Mouse (Mus musculus): ENCODE results near the gene Tmc8. TPM values are rescaled to one million over a fixed set of nuclear protein-coding genes. Genes with fewer than 3 reads are reported as not detected.
"Not testable (repeated sequence)": the region's sequence is repeated elsewhere in the genome, so short reads cannot be mapped to it uniquely, and the experiment has no call there.

Tmc8 gene
- total RNA-seq, 2 experiments from 2014 or later: 1.8 to 2.0 TPM

DNA sequence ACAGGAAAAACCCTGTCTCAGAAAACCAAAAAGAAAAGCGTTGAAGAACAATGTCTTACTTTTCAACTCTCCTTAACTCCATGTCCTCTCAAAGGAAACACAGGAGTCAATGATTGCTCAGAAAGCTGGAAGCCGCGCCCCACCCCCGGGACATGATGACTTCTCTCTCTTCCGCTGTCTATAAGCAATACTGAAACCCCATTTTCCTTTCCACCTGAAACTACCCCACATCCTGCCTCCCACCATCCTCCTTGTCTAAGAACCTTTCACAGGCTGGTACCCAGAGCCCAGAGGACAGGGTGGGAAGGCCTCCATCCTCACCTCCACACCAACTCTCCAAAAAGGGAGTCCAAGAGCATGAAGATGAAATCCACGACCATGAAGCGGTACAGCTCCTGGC is 9.5 kb upstream of the Tmc8 start:
- no peak for DNase-seq (ENCODE audit: low spot score in 2 of 2)

DNA sequence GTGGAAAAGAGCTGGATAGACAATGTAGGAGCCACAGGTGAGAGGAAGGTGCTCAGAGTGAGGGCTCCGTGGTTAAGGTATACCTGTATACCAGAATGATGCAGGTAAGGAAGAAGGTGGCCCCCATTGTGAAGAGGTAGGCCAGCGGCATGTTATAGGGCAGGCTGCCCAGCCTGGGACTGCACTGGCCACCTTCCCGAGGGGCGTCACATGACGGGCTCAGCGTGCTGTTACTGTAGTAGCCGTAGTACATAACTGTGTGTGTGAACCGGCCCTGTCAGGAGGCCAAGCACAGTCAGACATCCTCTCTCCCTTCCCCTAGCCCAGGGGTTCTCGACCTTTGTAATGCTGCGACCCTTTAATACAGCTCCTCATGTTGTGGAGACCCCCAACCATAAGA is 7.0 kb upstream of the Tmc8 start:
- DNase-seq (ENCODE audit: low spot score in 2 of 2): no peak

DNA sequence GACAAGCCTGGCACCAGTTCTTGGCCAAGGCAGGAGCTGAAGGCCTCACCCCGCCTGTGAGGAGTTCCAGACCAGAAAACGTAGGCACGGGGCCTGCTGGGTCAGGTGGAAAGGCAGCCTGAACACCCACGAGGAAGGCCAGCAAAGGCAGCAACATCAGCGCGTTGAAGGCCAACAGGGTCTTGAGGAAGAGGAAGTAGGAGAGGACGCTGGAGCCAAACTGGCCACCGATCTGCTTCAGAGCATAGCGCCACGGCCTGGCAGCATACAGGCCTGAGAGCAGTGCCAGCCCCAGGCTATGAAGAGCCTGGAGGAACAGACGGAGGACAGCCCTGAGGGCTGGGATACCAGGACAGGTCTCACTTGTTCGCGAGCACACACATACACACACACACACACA is 6.3 kb upstream of the Tmc8 start:
- no peak for DNase-seq (ENCODE audit: low spot score in 2 of 2)

DNA sequence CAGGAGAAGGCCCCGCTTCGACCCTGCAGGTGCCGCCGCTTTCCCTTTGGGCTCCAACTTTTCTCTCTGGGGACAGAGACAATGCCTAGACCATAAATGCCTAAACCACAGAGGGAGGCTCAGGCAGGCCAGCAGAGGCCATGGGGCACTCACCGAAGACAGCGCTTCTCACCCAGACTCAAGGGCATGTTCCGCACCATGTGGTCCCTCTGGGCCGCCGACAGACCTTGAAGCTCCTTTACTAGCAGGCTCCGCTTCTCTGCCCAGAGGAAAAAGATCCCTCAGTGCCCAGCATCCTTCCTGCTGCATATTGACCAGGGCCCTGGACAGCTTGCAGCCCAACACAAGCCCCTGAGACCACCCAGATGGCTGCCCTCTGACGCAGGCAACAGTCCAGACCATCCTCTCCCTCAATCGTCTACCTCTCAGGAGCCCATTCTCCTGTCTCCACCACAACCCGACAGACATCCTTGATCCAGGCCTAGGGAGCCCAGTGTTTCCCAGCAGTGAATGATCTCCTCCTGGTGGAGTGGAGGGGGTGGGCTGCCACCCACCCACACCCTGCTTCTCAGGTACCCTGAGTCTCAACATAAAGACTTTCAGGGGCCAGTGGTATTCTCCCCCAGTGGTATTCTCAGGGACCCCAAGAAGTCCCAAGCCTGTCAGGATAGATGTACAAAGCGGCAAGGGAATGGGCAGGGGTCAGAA is 5.6 kb upstream of the Tmc8 start:
- DNase-seq (ENCODE audit: low spot score in 2 of 2): no peak

DNA sequence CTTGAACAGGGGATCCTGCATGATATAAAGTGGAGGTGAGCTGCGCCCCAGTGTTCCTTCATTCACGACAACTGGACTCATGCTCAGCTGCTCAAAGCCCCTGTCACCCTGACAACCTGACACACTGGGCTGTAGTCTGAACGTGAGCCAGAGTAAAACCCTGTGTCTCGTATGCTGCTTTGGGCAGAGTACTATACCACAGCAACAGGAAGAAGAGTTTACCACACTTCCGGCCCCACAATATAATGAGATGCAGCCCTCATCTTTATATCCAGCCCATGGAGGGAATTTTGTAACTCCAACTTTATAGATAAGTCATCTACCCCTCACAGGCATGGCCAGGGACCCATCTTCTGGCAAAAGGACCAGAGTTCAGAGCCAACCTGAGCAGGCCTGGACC is 4.8 kb upstream of the Tmc8 start:
- DNase-seq (ENCODE audit: low spot score in 2 of 2): no peak

DNA sequence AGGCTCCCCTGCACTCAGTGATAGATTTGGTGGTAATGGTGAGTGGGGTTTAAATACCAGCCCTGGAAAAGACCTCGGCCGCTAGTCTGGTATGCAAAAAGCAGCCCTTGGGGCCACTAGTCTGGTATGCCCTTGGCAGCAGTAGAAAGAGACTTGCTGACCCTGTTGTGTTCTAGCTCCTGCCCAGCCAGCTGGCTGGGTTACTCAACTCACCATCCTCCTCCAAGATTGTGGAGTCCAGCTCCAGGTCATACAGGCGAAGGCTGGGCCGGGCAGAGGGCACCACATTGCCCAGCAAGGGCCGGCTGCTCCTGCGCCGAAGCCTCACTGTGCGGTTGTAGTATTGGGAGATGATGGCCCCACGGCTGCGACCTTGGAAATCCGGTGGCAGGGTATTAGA is 3.8 kb upstream of the Tmc8 start:
- no peak for DNase-seq (ENCODE audit: low spot score in 2 of 2)

DNA sequence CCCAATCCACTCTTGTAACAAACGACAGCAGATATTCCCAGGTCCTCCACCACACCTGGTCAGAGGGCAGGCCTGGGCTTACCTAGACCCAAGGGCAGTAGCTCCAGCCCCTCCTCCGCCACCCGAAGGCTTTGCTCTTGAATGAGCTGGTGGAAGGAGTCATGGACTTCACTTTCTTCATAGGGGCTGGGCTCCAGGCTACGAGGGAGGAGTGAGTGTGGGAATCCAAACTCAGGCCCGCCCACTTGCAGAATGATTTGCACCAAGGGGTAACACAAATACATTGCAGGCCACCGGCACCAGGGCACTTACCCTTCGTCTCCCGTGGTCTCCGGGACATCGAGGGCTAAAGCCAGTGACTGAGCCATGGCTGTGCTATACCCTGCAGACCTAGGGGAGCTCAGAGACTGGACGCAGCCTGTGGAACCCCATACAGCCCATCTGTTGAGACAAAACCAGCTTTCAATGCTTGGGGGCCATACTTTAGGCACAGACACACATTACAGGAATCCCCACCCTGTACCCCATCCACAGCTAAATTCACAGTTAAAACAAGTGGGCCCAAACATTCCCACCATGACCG is 2.9 kb upstream of the Tmc8 start:
- DNase-seq (ENCODE audit: low spot score in 2 of 2): no peak

DNA sequence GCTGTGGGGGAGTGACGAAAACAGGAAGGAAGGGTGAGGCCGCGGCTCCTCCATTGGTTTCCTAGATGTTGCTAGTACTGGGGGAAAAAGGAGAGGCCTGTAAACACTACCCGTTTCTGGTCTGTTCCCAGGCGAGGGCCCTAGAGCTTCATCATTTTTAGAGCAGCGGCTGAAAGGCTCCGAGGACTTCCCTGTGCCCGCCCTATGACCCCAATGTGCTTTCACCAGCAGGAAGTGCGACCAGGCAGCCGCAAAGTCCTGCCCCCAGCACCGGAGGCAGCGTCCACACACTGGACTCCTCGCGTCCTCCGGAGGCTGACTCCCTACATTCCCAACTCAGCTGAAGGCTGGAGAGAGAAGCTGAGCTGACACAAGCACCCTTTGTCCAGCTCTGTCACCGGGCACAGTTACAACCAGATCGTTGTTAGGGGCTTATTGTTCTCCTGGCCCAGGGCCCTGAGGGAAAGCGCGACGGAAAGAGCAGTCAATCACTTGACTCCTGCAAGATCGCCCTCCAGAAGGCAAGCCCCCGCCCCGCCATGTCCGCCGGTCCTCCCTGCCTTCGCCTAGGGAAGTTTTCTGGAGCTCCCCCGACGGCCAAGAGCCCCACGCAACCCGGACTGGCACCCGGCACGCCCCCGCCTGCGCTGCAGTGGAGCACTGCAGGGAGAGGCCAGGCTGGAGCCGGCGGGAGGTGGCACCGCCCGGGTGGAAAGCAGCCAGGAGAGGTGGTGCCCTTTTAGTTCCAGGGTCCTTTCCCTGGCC is 2.3 kb upstream of the Tmc8 start:
- peak in 1 of 2 experiments; percentile 63 for DNase-seq (ENCODE audit: low spot score in 2 of 2)

DNA sequence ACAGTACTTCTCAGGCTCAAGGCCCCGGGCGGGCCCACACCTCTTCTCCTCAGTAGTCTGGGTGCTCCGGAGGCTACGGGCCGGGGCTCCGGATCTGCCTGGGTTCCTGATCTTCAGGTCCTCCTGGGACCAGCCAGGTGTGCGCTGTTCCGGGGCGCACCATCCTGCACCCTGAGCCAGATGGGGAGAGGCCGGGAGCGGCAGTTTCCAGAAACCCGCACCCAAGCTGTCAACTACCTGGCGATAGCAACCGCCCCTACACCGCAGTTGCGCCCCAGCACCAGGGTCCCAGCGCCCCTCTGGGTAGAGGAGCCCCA is 1.7 kb upstream of the Tmc8 start:
- DNase-seq (ENCODE audit: low spot score in 2 of 2): no peak

DNA sequence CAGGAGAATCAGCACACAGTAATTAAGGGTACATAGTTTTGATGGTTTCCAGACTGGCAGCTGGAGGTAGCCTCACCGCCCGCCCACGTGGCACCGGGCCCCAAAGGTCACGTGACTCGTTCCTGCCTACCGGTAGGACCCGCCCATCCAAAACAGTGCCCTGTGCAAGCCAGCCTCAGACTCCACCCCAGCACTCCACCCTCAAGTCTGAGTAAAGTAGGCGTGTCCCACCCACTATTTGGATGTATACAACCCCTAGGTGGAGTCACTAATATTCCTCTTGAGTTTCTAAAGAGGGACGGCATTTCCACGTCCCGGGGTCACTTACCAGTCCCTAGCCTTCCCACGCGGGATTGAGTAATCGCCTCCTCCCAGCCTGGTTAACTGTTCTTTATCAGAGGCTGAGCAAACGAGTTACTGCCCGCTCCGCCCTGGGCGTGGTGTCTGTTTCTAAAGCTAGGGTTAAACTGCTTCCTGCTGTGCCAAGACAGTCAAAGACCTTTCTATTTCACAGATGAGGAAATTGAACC is 1.2 kb upstream of the Tmc8 start:
- DNase-seq (ENCODE audit: low spot score in 2 of 2): peak; percentile 50 to 82

DNA sequence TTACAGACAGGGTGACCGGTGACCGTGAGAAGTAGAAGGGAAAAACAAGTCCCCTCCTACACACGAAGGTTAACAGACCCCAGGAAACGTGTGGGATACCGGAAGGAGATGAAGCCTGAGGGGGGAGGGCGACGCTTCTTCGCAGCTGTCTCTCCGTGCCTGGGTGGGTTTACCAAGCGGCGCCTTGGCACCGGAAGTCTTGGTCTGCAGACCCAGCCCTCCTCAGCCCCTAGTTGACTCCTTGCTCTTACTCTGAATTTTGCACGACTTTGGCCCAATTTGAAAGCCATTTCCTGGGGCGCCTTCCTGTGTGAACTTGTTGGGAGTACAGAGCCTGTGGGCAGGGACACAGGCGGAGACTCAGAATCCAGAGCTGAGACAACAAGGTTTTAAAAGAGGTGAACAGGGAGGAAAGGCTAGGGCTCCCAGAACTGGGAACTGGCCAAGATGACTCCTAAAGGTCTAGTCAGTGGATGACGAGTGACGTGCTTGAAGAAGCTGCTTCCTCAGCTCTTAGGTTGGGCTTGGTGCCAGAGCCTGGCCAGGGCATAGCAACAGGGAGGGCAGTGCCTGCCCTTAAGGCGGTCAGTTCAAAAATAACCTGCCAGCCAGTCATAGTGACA is 566 bp upstream of the Tmc8 start:
- peak in 1 of 2 experiments; percentile 65 for DNase-seq (ENCODE audit: low spot score in 2 of 2)

DNA sequence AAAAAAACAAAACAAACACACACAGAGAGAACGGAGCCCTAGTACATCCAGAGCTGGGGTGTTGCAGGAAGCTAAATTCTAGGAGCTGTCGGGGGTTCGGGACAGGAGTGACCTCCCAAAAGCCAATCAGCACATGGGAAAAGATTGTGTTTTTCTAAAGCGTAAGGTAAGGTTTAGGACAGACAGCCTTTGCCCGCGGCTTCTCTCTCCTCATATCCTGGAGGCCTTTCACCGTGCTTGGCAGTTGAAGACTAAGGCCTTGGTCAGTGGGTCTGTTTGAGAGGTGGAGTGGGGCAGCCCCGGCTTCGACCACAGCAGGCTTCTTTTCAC is 794 bp downstream of the Tmc8 start:
- DNase-seq (ENCODE audit: low spot score in 2 of 2): no peak

DNA sequence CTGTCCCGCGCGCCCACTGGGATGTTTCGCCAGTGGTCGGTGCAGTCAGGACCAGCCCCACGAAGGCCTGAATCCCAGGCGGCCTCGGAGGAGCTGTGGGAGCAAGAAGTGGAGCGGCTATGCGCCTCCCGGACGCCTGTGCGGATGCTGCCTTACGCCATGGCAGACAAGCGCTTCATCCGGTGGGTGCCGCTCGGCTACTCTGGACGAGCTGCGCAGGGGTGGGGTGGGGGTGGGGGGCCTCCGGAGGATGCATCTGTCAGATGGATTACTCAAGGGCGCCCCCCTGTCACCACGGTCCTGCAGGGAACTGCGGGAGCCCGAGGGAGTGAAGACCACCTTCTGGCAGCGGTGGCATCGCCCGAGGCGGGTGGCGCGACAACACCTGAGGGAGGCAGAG is 1.2 kb downstream of the Tmc8 start:
- DNase-seq (ENCODE audit: low spot score in 2 of 2): peak; percentile 49 to 63

DNA sequence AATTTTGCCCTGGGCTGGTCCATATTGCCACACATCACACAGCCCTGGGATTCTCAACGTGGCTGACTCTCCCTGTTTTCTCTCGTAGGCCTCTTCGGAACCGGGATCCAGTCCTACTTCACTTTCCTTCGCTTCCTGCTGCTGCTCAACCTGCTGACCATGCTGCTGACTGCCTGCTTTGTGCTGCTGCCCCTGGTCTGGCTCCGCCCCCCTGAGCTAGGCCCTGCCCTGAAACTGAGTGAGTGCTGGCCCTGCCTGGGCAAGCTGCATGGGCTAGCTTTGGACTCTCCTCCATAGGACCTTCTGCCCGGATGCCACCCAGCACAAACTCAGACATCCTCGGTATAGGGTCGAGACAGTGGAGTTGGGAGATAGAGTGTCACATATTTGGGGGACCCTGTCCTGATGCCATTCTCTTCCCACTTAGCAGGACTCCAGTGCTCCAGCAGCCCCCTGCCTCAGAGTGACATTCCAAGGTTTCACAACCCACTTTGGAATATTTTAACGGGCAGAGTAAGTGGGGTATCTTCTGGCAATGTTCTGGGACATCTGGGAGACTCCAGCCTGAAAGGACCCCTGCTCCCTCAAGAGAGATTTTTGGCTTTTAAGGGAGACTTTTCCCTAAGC is 1.9 kb downstream of the Tmc8 start:
- DNase-seq (ENCODE audit: low spot score in 2 of 2): no peak

DNA sequence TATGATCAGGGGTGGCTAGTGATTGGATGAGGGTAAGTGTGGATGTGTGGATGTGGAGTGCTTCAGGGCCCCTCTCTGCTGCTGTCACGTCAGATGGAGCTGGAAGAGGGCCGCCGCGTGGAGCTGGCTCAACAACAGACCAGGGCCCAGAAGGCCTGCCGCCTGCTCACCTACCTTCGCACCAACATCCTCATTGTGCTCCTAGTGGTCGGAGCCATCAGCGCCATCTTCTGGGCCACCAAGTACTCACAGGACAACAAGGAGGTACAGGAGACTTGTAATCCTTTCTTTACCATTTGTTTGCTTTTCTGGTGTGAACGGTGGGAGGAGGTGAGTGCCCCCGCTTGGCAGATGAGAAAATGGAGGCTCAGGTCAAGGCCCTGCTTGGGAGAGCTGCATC is 4.4 kb downstream of the Tmc8 start:
- DNase-seq (ENCODE audit: low spot score in 2 of 2): peak in 1 of 2 experiments; percentile 50

DNA sequence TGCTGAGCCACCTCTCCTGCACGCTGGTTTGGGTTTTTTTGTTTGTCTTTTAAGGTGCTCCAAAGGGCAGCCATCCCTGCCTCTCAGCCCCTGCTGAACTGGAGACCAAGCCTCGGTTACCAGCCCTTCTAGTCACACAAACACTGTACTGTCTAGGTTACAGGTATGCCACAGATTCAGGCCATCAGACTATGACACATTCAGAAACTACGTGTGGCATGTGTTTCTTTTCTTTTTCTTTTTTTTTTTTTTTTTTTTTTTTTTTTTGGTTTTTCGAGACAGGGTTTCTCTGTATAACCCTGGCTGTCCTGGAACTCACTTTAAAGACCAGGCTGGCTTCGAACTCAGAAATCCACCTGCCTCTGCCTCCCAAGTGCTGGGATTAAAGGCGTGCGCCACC is 6.6 kb downstream of the Tmc8 start:
- DNase-seq (ENCODE audit: low spot score in 2 of 2): not testable (repeated sequence)

DNA sequence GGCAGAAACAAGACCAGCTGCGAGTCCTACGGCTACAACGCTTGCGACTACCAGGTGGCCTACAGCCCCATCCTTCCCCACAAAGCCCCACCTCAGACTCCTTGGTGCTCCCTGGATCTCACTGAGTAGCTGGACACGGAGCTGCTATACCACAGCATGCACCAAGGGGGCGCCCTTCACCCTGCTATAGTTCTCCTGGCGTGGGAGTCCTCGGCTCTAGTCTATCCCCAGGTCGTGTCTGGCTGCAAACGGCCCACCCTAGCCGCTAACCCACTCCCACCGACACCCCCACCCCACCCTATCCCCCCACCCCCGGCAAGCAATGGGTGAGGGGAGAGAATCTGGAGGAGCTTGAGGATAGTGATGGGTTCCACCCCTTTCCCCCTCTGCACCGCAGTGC is 8.4 kb downstream of the Tmc8 start:
- peak; percentile 68 to 73 for DNase-seq (ENCODE audit: low spot score in 2 of 2)

DNA sequence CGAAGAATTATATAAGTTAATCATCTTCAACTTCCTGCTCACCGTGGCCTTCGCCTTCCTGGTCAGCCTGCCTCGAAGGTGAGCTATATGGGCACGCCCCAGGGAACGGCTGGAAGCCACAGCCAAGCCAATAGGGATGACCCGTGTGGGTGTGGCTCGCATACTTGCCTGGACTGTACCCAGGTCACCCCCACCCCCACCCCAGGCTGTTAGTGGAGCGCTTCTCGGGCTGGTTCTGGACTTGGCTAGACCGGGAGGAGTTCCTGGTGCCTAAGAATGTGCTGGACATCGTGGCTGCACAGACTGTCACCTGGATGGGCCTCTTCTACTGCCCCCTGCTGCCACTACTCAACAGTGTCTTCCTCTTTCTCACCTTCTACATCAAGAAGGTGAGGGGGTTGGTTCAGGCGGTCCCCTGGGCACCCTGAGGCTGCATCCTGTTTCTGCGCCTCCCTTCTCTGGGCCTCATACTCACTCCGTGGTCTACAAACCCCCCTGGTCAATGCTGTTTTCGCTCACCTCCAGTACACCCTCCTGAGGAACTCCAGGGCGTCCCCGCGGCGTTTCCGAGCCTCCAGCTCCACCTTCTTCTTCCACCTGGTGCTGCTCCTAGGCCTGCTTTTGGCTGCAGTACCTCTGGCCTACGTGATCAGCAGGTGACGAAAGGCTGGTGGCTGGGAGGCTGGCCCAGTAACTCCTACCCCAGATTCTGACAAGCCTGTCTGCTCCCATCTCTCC is 9.0 kb downstream of the Tmc8 start:
- DNase-seq (ENCODE audit: low spot score in 2 of 2): no peak

DNA sequence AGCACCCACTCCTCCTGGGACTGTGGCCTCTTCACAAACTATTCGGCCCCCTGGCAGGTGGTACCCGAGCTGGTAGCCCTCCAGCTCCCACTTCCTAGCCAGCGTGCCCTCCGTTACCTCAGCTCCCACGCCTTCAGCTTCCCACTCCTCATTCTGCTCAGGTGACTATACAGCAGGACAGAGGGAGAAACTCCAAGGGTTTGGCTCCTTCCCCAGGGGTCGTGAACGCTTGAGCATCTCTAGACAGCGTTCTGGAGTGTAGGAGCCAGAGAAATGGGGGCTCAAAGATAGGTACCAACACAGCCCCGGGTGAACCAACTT is 9.5 kb downstream of the Tmc8 start:
- DNase-seq (ENCODE audit: low spot score in 2 of 2): no peak

DNA sequence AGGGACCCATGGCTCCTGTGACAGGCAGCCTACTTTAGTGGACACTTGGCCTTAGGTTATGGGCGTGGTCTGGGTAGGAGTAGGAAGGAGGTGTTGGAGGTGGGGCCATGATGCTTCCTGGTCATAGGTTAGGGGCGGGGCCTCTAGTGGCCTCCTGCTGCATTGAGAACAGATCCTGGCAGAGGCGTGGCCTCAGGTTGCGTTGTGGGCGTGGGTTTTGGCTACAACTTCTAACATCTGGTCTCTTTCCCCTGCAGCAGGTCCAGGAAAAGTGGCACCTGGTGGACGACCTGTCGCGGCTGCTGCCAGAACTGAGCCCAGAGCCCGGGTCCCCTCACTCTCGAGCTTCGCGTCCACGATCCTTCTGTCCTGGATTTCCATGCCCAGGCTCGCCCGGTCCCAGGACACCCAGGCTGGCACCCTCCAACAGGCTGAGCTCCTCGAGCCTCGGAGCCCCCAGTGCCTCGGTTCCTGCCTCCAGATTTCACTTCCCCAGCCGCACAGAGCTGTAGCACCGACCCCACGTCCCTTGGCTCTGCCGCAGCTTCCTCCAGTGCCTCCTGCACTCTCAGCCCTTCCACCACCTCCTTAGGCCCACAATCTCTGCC is 10.5 kb downstream of the Tmc8 start:
- DNase-seq (ENCODE audit: low spot score in 2 of 2): no peak
